Mouse (Mus musculus): ENCODE results near the gene Ogn.
"Not testable (repeated sequence)": the region's sequence is repeated elsewhere in the genome, so short reads cannot be mapped to it uniquely, and the experiment has no call there.

Ogn gene

GRCm38 (mm10) chr13:49607714-49608113 is at the start of gene Ogn:
Ogn (plus strand) TSS chr13:49608046.
- no peak for DNase-seq (ENCODE audit: low spot score in 2 of 2)

- DNase-seq (ENCODE audit: low spot score in 2 of 2): no peak
Measured at GRCm38 (mm10) chr13:49559185-49559584, 48.7 kb upstream of the Ogn start.

- no peak for DNase-seq (ENCODE audit: low spot score in 2 of 2)
Measured at GRCm38 (mm10) chr13:49560886-49561285, 47.0 kb upstream of the Ogn start.

- DNase-seq (ENCODE audit: low spot score in 2 of 2): no peak
Measured at GRCm38 (mm10) chr13:49564347-49564746, 43.5 kb upstream of the Ogn start.

GRCm38 (mm10) chr13:49570371-49570770 is 37.5 kb upstream of the Ogn start:
- DNase-seq (ENCODE audit: low spot score in 2 of 2): no peak

- DNase-seq (ENCODE audit: low spot score in 2 of 2): no peak
Measured at GRCm38 (mm10) chr13:49571418-49571817, 36.4 kb upstream of the Ogn start.

- no peak for DNase-seq (ENCODE audit: low spot score in 2 of 2)
Measured at GRCm38 (mm10) chr13:49581541-49582530, 26.0 kb upstream of the Ogn start, which contains the start of gene Omd. Omd (plus strand) TSS chr13:49582462.

- DNase-seq (ENCODE audit: low spot score in 2 of 2): no peak
Measured at GRCm38 (mm10) chr13:49583859-49584258, 24.0 kb upstream of the Ogn start.

- no peak for DNase-seq (ENCODE audit: low spot score in 2 of 2)
Measured at GRCm38 (mm10) chr13:49584307-49585005, 23.4 kb upstream of the Ogn start.

- no peak for DNase-seq (ENCODE audit: low spot score in 2 of 2)
Measured at GRCm38 (mm10) chr13:49586062-49586461, 21.8 kb upstream of the Ogn start.

- DNase-seq (ENCODE audit: low spot score in 2 of 2): not testable (repeated sequence)
Measured at GRCm38 (mm10) chr13:49602541-49602940, 5.3 kb upstream of the Ogn start.

- DNase-seq (ENCODE audit: low spot score in 2 of 2): no peak
Measured at GRCm38 (mm10) chr13:49603603-49604002, 4.2 kb upstream of the Ogn start.

GRCm38 (mm10) chr13:49608589-49609322 is 910 bp downstream of the Ogn start:
- DNase-seq (ENCODE audit: low spot score in 2 of 2): no peak

- no peak for DNase-seq (ENCODE audit: low spot score in 2 of 2)
Measured at GRCm38 (mm10) chr13:49617021-49617420, 9.2 kb downstream of the Ogn start.

- DNase-seq (ENCODE audit: low spot score in 2 of 2): no peak
Measured at GRCm38 (mm10) chr13:49618365-49618764, 10.5 kb downstream of the Ogn start.

- DNase-seq (ENCODE audit: low spot score in 2 of 2): no peak
Measured at GRCm38 (mm10) chr13:49623216-49623615, 15.4 kb downstream of the Ogn start.

GRCm38 (mm10) chr13:49628167-49628566 is 20.3 kb downstream of the Ogn start:
- DNase-seq (ENCODE audit: low spot score in 2 of 2): no peak

- DNase-seq (ENCODE audit: low spot score in 2 of 2): no peak
Measured at GRCm38 (mm10) chr13:49629076-49629475, 21.2 kb downstream of the Ogn start.

GRCm38 (mm10) chr13:49639965-49640364 is 32.1 kb downstream of the Ogn start:
- no peak for DNase-seq (ENCODE audit: low spot score in 2 of 2)

- no peak for DNase-seq (ENCODE audit: low spot score in 2 of 2)
Measured at GRCm38 (mm10) chr13:49642650-49643049, 34.8 kb downstream of the Ogn start.

GRCm38 (mm10) chr13:49643669-49644362 is 36.0 kb downstream of the Ogn start:
- DNase-seq (ENCODE audit: low spot score in 2 of 2): no peak
